Mouse (Mus musculus) olfactory bulb, adult 2 months (tissue): ENCODE data around the gene Igsf9.

Experiments
- CTCF ChIP-seq: fragments of 200-500 bp; IDR thresholded peaks from 2 replicates; pipeline ENCODE4 v1.5.1; 2012; ENCODE audit warnings: low read depth, mild to moderate bottlenecking, low read length, moderate library complexity; ENCODE audit not compliant: insufficient read depth
- POLR2A ChIP-seq: fragments of 200-500 bp; IDR thresholded peaks from 2 replicates; pipeline ENCODE4 v1.6.1; 2012; ENCODE audit warnings: mild to moderate bottlenecking, low read depth, low read length, moderate library complexity; ENCODE audit not compliant: insufficient read depth

DNA sequence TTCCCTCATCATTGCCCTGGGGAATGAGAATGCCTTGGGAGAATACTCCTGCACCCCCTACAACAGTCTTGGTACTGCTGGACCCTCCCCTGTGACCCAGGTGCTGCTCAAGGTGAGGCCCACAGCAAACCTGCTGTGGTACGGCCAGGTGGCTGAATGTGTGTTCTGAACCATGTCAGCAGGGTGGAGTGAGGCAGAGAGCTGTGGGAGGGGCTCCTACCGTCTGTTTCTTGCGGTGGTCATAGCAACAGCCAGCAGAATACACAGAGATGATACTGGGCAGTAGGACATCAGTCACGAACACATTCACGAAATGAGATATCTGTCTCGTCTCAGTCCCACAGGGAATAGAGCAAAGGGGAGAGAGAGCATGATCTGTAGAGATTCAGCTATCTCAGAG, 11.9 kb downstream of the Igsf9 start:
- TF ChIP-seq CTCF (no peak), POLR2A (no peak)
